Mouse (Mus musculus) C2C12 (cell line): ENCODE data around the gene Gm45716.

Source experiments
- CTCF ChIP-seq: IDR thresholded peaks from one replicate; pipeline ENCODE4 v1.5.1; 2011; ENCODE audit not compliant: control insufficient read depth, insufficient read depth, insufficient read length
- USF1 ChIP-seq: IDR thresholded peaks from one replicate; pipeline ENCODE4 v1.6.1; 2011; ENCODE audit warnings: low read depth, mild to moderate bottlenecking, control low read depth, moderate library complexity

DNA sequence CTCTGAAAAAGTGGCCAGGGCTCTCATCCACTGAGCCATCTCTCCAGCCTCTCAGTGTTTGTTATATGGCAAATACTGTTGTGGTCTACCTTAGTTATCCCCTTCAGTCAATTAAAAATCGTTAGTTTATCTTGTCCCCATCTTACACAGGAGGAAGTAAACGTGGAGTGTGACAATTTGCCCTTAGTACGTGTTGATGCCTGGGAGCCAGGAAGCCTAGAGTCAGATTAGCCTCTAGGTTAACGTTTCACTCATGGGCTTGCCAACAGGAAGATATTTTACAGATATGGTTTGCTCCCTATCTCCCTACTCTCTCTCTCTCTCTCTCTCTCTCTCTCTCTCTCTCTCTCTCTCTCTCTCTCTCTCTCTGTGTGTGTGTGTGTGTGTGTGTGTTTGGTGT, 95.7 kb downstream of the Gm45716 start:
- TF ChIP-seq CTCF (no peak), USF1 (no peak)
